Mouse (Mus musculus) spleen, postnatal 10 days (tissue): ENCODE results near the gene Kcnk16.
"Not testable (repeated sequence)": the region's sequence is repeated elsewhere in the genome, so short reads cannot be mapped to it uniquely, and the experiment has no call there.

Experiments used
- DNase-seq, 2 experiments: peaks; one replicate each; pipeline ENCODE4 v3.0.0; 2021 to 2022; ENCODE audit warnings: low spot score in 2 of 2

Gene Kcnk16

GRCm38 (mm10) chr14:20269082-20269809, at the start of gene Kcnk16:
TSS of gene Kcnk16 (minus strand) at chr14:20269199.
- DNase-seq, result no peak

DNA sequence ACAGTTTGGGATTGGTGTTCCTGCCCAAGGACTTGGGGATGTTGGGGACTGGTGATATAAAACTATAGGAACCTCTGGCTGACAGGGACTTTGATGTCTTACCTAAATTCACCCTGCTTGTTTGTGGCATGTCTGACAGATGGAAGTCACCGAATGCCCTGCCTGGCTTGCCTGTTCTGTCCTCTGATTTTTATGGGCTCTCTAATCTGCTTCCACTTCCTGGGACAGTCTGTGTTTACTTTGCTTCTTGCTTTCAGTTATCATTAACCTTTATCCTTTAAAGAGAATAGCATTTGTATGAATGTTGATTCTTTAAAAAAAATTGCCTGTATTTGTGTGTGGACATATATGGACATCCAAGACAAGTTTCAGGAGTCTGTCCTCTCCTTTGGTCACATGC, 46.1 kb upstream of the Kcnk16 start:
- DNase-seq, result no peak

DNA sequence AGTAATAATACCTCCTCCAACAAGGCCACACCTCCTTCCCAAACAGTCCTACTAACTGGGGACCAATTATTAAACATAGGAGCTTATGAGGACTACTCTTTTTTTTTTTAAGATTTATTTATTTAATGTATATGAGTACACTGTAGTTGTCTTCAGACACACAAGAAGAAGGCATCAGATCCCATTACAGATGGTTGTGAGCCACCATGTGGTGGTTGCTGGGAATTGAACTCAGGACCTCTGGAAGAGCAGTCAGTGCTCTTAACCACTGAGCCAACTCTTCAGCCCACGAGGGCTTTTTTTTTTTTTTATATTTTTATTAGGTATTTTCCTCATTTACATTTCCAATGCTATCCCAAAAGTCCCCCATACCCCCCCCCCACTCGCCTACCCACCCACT, 36.1 kb upstream of the Kcnk16 start:
- DNase-seq, result not testable (repeated sequence)

GRCm38 (mm10) chr14:20298131-20298530, 29.1 kb upstream of the Kcnk16 start:
- no peak for DNase-seq

- DNase-seq, result no peak
Observed at GRCm38 (mm10) chr14:20297616-20298015, 28.6 kb upstream of the Kcnk16 start.

DNA sequence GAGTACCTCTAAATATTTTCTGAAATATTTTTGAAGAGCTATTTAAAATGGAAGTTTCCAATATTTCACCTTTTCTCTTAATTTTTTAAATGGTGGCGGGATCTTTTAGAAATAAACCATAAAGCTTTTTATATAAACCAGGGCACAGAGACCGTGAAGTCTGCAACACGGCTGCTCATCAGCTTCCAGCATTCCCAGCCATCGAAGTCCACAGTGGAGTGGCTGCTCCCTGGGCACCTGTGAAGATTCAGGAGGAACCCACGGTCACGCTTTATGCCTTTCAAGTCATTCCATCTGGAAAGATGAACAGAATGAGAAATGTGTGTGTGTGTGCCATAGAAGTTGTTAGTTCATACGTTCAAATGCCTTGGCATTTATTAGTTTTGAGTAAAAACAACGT, 25.9 kb upstream of the Kcnk16 start:
- DNase-seq, result no peak

- DNase-seq, result peak; percentile 58 to 81
Observed at GRCm38 (mm10) chr14:20294117-20294892, 25.3 kb upstream of the Kcnk16 start, which contains the start of gene Nudt13. TSS of gene Nudt13 (plus strand) at chr14:20294697.

DNA sequence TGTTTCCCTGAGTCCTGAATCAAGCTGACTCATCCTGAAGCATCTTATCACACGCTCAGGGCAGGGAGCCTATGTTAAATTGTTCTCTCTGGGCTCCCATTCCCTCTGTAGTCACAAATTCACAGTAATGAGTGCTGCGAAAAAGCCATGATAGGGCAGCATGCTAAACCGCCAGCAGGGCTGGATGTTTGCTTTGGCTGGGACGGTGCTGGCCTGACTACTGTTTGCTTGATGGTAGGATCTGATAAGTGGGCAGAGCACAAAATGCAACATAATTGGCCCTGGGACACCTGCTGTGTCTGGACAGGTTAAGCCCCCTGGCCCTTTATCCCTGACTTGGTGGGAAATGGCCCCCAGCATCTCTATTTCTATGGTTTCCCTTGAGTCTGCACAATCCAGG, 22.4 kb upstream of the Kcnk16 start:
- no peak for DNase-seq

DNA sequence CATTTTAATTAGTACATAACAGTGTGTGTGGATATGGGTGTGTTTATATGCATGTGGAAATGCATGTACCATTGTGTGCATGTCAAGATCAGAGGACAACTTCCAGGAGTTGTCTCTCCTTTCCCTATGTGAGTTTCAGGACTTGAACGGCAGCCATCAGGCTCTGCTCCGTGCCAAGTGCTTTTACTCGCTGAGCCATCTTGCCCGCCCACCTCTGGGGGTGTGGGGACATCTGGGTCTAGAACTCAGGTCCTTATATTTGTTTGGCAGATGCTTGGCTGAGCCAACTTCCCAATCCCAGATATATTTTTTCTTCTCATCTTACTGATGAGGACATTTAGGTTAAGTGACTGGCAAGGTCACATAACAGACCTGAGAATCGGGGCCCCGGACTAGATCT, 578 bp downstream of the Kcnk16 start:
- no peak for DNase-seq

DNA sequence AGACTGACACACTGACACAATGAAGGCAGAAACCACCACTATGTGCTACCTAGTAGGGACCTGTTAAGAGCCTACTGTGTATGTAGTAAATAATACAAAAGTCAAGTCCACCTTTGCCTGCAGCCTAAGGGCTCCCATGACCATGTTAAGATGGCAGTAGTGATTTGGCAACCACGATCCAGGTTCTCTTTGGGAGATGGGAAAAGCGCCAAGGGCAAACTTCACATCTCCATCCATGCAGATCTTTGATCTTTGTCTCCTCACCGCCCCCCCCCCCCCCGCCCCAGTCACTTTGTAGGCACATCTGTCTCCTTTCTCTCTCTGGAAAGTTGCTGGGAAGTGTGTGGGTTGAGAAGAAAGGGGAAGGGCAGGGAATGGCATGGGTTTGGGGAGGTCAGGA, 6.7 kb downstream of the Kcnk16 start:
- DNase-seq, result no peak

- peak; percentile 64 to 82 for DNase-seq
Observed at GRCm38 (mm10) chr14:20258185-20259113, 10.6 kb downstream of the Kcnk16 start.

GRCm38 (mm10) chr14:20250237-20251171, 18.5 kb downstream of the Kcnk16 start:
- DNase-seq, result no peak

- no peak for DNase-seq
Observed at GRCm38 (mm10) chr14:20248001-20248400, 21.0 kb downstream of the Kcnk16 start.

GRCm38 (mm10) chr14:20246811-20247266, 22.2 kb downstream of the Kcnk16 start:
- no peak for DNase-seq

- no peak for DNase-seq
Observed at GRCm38 (mm10) chr14:20245861-20246260, 23.1 kb downstream of the Kcnk16 start.

GRCm38 (mm10) chr14:20245318-20245717, 23.7 kb downstream of the Kcnk16 start:
- DNase-seq, result no peak

DNA sequence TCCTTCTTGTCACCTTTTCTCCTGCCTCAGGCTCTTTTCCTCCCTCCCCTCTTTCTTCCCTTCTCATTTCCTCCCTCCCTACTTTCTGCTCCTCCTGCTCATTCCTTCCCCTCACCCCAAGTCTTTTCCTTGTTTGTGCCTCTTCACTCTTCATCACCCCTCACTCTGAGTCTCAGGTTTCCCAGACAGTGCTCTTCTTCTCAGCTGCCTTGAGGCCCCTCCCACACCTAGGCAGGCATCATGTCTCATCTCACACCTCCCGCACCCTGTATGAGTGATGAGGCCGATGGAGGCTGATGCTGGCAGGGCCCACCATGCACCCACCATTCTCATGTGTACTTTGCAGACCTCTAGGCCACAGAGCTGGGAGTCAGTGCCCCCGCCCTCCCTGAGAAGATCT, 25.8 kb downstream of the Kcnk16 start:
- no peak for DNase-seq

DNA sequence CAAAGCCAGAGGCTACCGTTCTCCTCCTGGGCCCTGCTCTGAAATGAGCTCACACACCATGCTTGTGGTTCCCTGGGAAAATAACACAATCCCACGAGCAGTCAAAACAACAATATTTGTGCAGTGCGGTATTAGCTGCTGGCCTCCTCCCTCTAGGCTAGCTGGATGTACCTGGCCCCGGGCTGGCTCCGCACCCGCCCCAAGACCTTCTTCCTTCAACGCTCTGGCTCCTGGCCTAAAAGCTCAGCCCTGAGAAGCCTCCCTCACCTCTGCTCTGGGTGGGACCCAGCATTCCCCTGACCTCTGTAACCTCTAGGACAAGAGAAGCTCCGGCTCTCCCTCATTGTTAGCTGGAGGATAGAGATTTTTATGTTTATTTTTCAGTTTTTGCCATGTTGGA, 26.5 kb downstream of the Kcnk16 start:
- DNase-seq, result no peak

GRCm38 (mm10) chr14:20234403-20234802, 34.6 kb downstream of the Kcnk16 start:
- no peak for DNase-seq

GRCm38 (mm10) chr14:20233016-20233980, 35.7 kb downstream of the Kcnk16 start:
- no peak for DNase-seq
